Mouse (Mus musculus): ENCODE measurements around the gene Stap2.

Stap2 gene

GRCm38 (mm10) chr17:56024476-56024875 is 19.1 kb upstream of the Stap2 start:
- no peak for DNase-seq

- DNase-seq, result no peak
Observed at GRCm38 (mm10) chr17:56023386-56023785, 18.0 kb upstream of the Stap2 start.

GRCm38 (mm10) chr17:56022989-56023290 is 17.6 kb upstream of the Stap2 start:
- DNase-seq, result no peak

GRCm38 (mm10) chr17:56022131-56022988 is 17.0 kb upstream of the Stap2 start:
- peak; percentile 73 to 75 for DNase-seq

- no peak for DNase-seq
Observed at GRCm38 (mm10) chr17:56021161-56021910, 16.0 kb upstream of the Stap2 start.

- no peak for DNase-seq
Observed at GRCm38 (mm10) chr17:56020400-56021084, 15.2 kb upstream of the Stap2 start.

GRCm38 (mm10) chr17:56018347-56019131 is 13.2 kb upstream of the Stap2 start:
- DNase-seq, result peak; percentile 78 to 84

- DNase-seq, result no peak
Observed at GRCm38 (mm10) chr17:56017848-56018247, 12.5 kb upstream of the Stap2 start.

GRCm38 (mm10) chr17:56016793-56017785 is 11.7 kb upstream of the Stap2 start:
- DNase-seq, result no peak

GRCm38 (mm10) chr17:56016382-56016781 is 11.0 kb upstream of the Stap2 start:
- no peak for DNase-seq

GRCm38 (mm10) chr17:56015293-56015692 is 9.9 kb upstream of the Stap2 start:
- DNase-seq, result no peak

- DNase-seq, result peak in 1 of 2 experiments; percentile 59
Observed at GRCm38 (mm10) chr17:56011441-56011840, 6.1 kb upstream of the Stap2 start.

- DNase-seq, result peak; percentile 82 to 83
Observed at GRCm38 (mm10) chr17:56010681-56011080, 5.3 kb upstream of the Stap2 start.

GRCm38 (mm10) chr17:56010255-56010654 is 4.9 kb upstream of the Stap2 start:
- no peak for DNase-seq

GRCm38 (mm10) chr17:56009962-56010240 is 4.5 kb upstream of the Stap2 start:
- no peak for DNase-seq

GRCm38 (mm10) chr17:56009088-56009961 is 3.9 kb upstream of the Stap2 start:
- DNase-seq, result peak; percentile 90 to 95

- DNase-seq, result peak; percentile 91 to 94
Observed at GRCm38 (mm10) chr17:56008356-56009087, 3.1 kb upstream of the Stap2 start.

- no peak for DNase-seq
Observed at GRCm38 (mm10) chr17:56007444-56008355, 2.3 kb upstream of the Stap2 start.

GRCm38 (mm10) chr17:56006956-56007355 is 1.6 kb upstream of the Stap2 start:
- no peak for DNase-seq

All from cerebellum, postnatal 36 days (tissue).